Comparison of ENCODE assay signal across 27 mouse cellular contexts in genomic region chr9:96923577-96924316, GRCm38 (mm10). TPM values are rescaled to one million over a fixed set of nuclear protein-coding genes. Genes with fewer than 3 reads are reported as not detected.
A peak's percentile ranks its signal among the peaks of the same experiment; 100 is the strongest.
DNase-seq lines count a peak whose midpoint lies in the region; ATAC-seq and TF ChIP-seq lines count a peak whose summit lies in the region.
"Had no signal": no experiment of that assay in that cellular context is flagged by ENCODE, and none has a peak within 500 bp of the region (broad histone marks: within the 10 kb centered on the region; RNA-seq: fewer than 3 reads in every experiment).

No protein-coding gene starts in this region.

- peaks cover 2% of the 10 kb centered on the region for H3K4me1 ChIP-seq in hindbrain, embryonic 12.5 days
- no peaks in the 10 kb centered on the region for H3K4me1 ChIP-seq in hindbrain, embryonic 11.5 days (replicated peaks; ENCODE audit: control insufficient read depth, insufficient read depth, low read length)
- H3K4me1 ChIP-seq in testis, adult 2 months (ENCODE audit: control insufficient read depth, insufficient read depth, low read length): peaks cover 11% of the 10 kb centered on the region
- peaks cover 24% of the 10 kb centered on the region for H3K4me1 ChIP-seq in limb, embryonic 12.5 days (replicated peaks)
- H3K4me1 ChIP-seq: forebrain, embryonic 10.5 days; forebrain, embryonic 15.5 days; kidney, embryonic 15.5 days; midbrain, embryonic 15.5 days had no signal

- H3K36me3 ChIP-seq in hindbrain, embryonic 12.5 days: no peaks in the 10 kb centered on the region
- no peaks in the 10 kb centered on the region for H3K36me3 ChIP-seq in hindbrain, embryonic 11.5 days (ENCODE audit: control insufficient read depth, insufficient read depth, low read length)
- no peaks in the 10 kb centered on the region for H3K36me3 ChIP-seq in testis, adult 2 months (ENCODE audit: control insufficient read depth, insufficient read depth, low read length)
- no peaks in the 10 kb centered on the region for H3K36me3 ChIP-seq in limb, embryonic 12.5 days
- H3K36me3 ChIP-seq: forebrain, embryonic 10.5 days; forebrain, embryonic 15.5 days; kidney, embryonic 15.5 days; midbrain, embryonic 15.5 days had no signal

- TF ChIP-seq POLR2A in testis, adult 2 months (IDR thresholded peaks at IDR 0.05; ENCODE audit: control insufficient read depth, low read depth, low read length): no peak

- intact Hi-C loops in heart, postnatal 25 days (cut with DNase I): no loop called here

- no peak for ATAC-seq in hindbrain, embryonic 12.5 days (ENCODE audit: low FRiP score)
- no peak for ATAC-seq in hindbrain, embryonic 11.5 days (ENCODE audit: low FRiP score)
- ATAC-seq in limb, embryonic 12.5 days (ENCODE audit: insufficient number of reproducible peaks, insufficient read depth, low FRiP score, low TSS enrichment, low read depth): peak; percentile 72
- ATAC-seq: forebrain, embryonic 15.5 days; inflammation-experienced regulatory T-cells, adult 6 months; midbrain, embryonic 15.5 days; Patski had no signal

- H3K4me2 ChIP-seq in hindbrain, embryonic 12.5 days (replicated peaks): no peak overlapping the region
- H3K4me2 ChIP-seq in hindbrain, embryonic 11.5 days (replicated peaks; ENCODE audit: low read depth, low read length): no peak overlapping the region
- 0 out of 2 replicates have a peak overlapping the region, but pooled peaks have one; percentile 2 for H3K4me2 ChIP-seq in limb, embryonic 12.5 days
- H3K4me2 ChIP-seq: forebrain, embryonic 15.5 days; hindbrain, embryonic 14.5 days; kidney, embryonic 15.5 days; liver, embryonic 11.5 days; midbrain, embryonic 15.5 days had no signal

- no peak for DNase-seq in hindbrain, embryonic 11.5 days (ENCODE audit: low spot score)
- no peak for DNase-seq in testis, postnatal 10 days (ENCODE audit: low spot score)
- no peak for DNase-seq in heart, postnatal 25 days (ENCODE audit: low spot score)
- no peak for DNase-seq in thymus, postnatal 10 days (ENCODE audit: low spot score in 2 of 2)
- no peak for DNase-seq in kidney, adult 8-10 months
- DNase-seq: adrenal gland, postnatal 10 days; cerebellum, adult 11 months; cerebellum, adult 9-11 months; heart, postnatal 14 days; kidney, adult 11 months; kidney, postnatal 25 days; lung, postnatal 36 days; right cerebral cortex, adult 18-20 months; spleen, adult 18-20 months; thymus, postnatal 25 days had no signal

- H3K27me3 ChIP-seq in hindbrain, embryonic 12.5 days: no peaks in the 10 kb centered on the region
- H3K27me3 ChIP-seq in hindbrain, embryonic 11.5 days (ENCODE audit: control insufficient read depth, insufficient read depth, low read length): no peaks in the 10 kb centered on the region
- H3K27me3 ChIP-seq in testis, adult 2 months (ENCODE audit: control insufficient read depth, insufficient read depth, low read length): no peaks in the 10 kb centered on the region
- H3K27me3 ChIP-seq in limb, embryonic 12.5 days: peaks cover 5% of the 10 kb centered on the region; the same call in 1 of the 2 replicates
- H3K27me3 ChIP-seq: forebrain, embryonic 15.5 days; midbrain, embryonic 15.5 days; Patski had no signal

- peaks cover 4% of the 10 kb centered on the region for H3K9me3 ChIP-seq in hindbrain, embryonic 12.5 days (replicated peaks)
- no peaks in the 10 kb centered on the region for H3K9me3 ChIP-seq in hindbrain, embryonic 11.5 days (ENCODE audit: control insufficient read depth, low read length)
- peaks cover 19% of the 10 kb centered on the region for H3K9me3 ChIP-seq in limb, embryonic 12.5 days
- H3K9me3 ChIP-seq: kidney, embryonic 15.5 days; midbrain, embryonic 15.5 days had no signal

- 0 out of 2 replicates have a peak overlapping the region, but pooled peaks have one; percentile 9 for H3K27ac ChIP-seq in hindbrain, embryonic 12.5 days
- H3K27ac ChIP-seq in hindbrain, embryonic 11.5 days (ENCODE audit: low read depth, low read length): no peak overlapping the region
- peak overlapping the region; percentile 41 for H3K27ac ChIP-seq in testis, adult 2 months (ENCODE audit: control insufficient read depth, insufficient read depth, low read depth, low read length)
- peak overlapping the region; percentile 82 for H3K27ac ChIP-seq in limb, embryonic 12.5 days
- H3K27ac ChIP-seq: forebrain, embryonic 10.5 days; forebrain, embryonic 15.5 days; hindbrain, embryonic 14.5 days; kidney, embryonic 15.5 days; left cerebral cortex, adult 2 months; midbrain, embryonic 15.5 days had no signal

- TF ChIP-seq CTCF in testis, adult 2 months (IDR thresholded peaks at IDR 0.05; ENCODE audit: control insufficient read depth, insufficient read depth, insufficient replicate concordance, low read depth, low read length): no peak

- H3K9ac ChIP-seq in hindbrain, embryonic 12.5 days: no peak overlapping the region
- no peak overlapping the region for H3K9ac ChIP-seq in hindbrain, embryonic 11.5 days (ENCODE audit: low read depth, low read length)
- no peak overlapping the region for H3K9ac ChIP-seq in limb, embryonic 12.5 days (replicated peaks)
- H3K9ac ChIP-seq: forebrain, embryonic 15.5 days; hindbrain, embryonic 14.5 days; kidney, embryonic 15.5 days; midbrain, embryonic 15.5 days had no signal

- H3K4me3 ChIP-seq in hindbrain, embryonic 12.5 days: no peak overlapping the region
- H3K4me3 ChIP-seq in hindbrain, embryonic 11.5 days (ENCODE audit: low read depth, low read length): no peak overlapping the region
- H3K4me3 ChIP-seq in testis, adult 2 months (ENCODE audit: control insufficient read depth, low read depth, low read length): peak overlapping the region; percentile 6; the same call in 1 of the 2 replicates
- no peak overlapping the region for H3K4me3 ChIP-seq in limb, embryonic 12.5 days (replicated peaks)
- H3K4me3 ChIP-seq: forebrain, embryonic 10.5 days; forebrain, embryonic 15.5 days; kidney, embryonic 15.5 days; left cerebral cortex, adult 2 months; midbrain, embryonic 15.5 days had no signal

- 82% methylated on average over 17 of the region's 17 CpGs for WGBS in hindbrain, embryonic 12.5 days
- WGBS in hindbrain, embryonic 11.5 days: 85% methylated on average over 17 of the region's 17 CpGs
- WGBS in limb, embryonic 12.5 days: 50% methylated on average over 17 of the region's 17 CpGs

RNA-seq across cellular contexts. Expression of gene Pxylp1, which starts 31.3 kb away (rescaled TPM):
- 56.9 and 59.9 TPM in 2 replicates for polyA plus RNA-seq in hindbrain, embryonic 12.5 days (2016; fragmentation: Nextera tagmentation; extraction: Ambion mirVana)
- polyA plus RNA-seq in hindbrain, embryonic 11.5 days (2014; fragmentation: Nextera tagmentation; extraction: Ambion mirVana): 40.3 and 44.1 TPM in 2 replicates
- 3.7 and 4.5 TPM in 2 replicates for polyA plus RNA-seq in testis, adult 2 months (2012; rRNA removed)
- polyA plus RNA-seq in limb, embryonic 12.5 days (2016; fragmentation: Nextera tagmentation; extraction: Ambion mirVana): 21.4 and 22.8 TPM in 2 replicates
- total RNA-seq in heart, postnatal 25 days (2021): 10 to 100 TPM; 17.4 to 24.9 TPM
